Mouse (Mus musculus) CH12.LX (cell line): ENCODE results near the gene 2610002M06Rik. TPM values are rescaled to one million over a fixed set of nuclear protein-coding genes. Genes with fewer than 3 reads are reported as not detected.
A peak's percentile ranks its signal among the peaks of the same experiment; 100 is the strongest.

Experiments
- DNase-seq: peaks from one replicate; pipeline ENCODE4 v3.0.0-alpha.2; 2013; ENCODE audit errors: extremely low read depth
- H3K27ac ChIP-seq: 2 replicates; pipeline ENCODE4 v1.5.1; 2012; ENCODE audit warnings: low read depth, mild to moderate bottlenecking, control low read depth, moderate library complexity; ENCODE audit not compliant: insufficient read depth
- H3K27me3 ChIP-seq: replicated peaks from 2 replicates; pipeline ENCODE3; 2012; ENCODE audit warnings: inconsistent platforms
- H3K36me3 ChIP-seq, 2 experiments: replicated peaks in 1 of 2; 2 replicates each; pipeline versions ENCODE3 to v1.6.1; 2012; ENCODE audit warnings: inconsistent platforms in 1 of 2, low read length in 1 of 2, mild to moderate bottlenecking in 1 of 2, mixed read lengths in 1 of 2, moderate library complexity in 1 of 2; ENCODE audit not compliant: control insufficient read depth in 1 of 2, insufficient read depth in 1 of 2
- H3K4me1 ChIP-seq, 2 experiments: 2 replicates each; pipeline ENCODE4 v1.6.1; 2012; ENCODE audit warnings: inconsistent platforms in 1 of 2, moderate library complexity in 1 of 2; ENCODE audit not compliant: insufficient read depth in 2 of 2, control insufficient read depth in 1 of 2
- H3K4me2 ChIP-seq: 2 replicates; pipeline ENCODE4 v1.6.1; 2012; ENCODE audit warnings: low read depth, mild to moderate bottlenecking, control low read depth; ENCODE audit not compliant: poor library complexity, insufficient read depth, severe bottlenecking
- H3K4me3 ChIP-seq, 3 experiments: fragments of 150-350 bp in 1 of 3; sonication (generic) in 1 of 3; replicated peaks in 1 of 3; 2 replicates each; pipeline versions ENCODE3 to v1.5.1; 2011 to 2012; ENCODE audit warnings: low read depth in 2 of 3, low read length in 2 of 3, mild to moderate bottlenecking in 2 of 3, moderate library complexity in 2 of 3, control low read depth in 1 of 3, improper control_type of control experiment in 1 of 3, inconsistent platforms in 1 of 3, mixed read lengths in 1 of 3; ENCODE audit not compliant: poor library complexity in 1 of 3
- H3K79me2 ChIP-seq: replicated peaks from 2 replicates; pipeline ENCODE4 v1.6.1; 2012; ENCODE audit warnings: mild to moderate bottlenecking, moderate library complexity; ENCODE audit not compliant: control insufficient read depth, poor library complexity, insufficient read depth, severe bottlenecking; ENCODE audit errors: extremely low read depth
- H3K9ac ChIP-seq: 2 replicates; pipeline ENCODE4 v1.6.1; 2012; ENCODE audit warnings: low read depth, mild to moderate bottlenecking, control low read depth, moderate library complexity; ENCODE audit not compliant: insufficient read depth
- H3K9me3 ChIP-seq: replicated peaks from 2 replicates; pipeline ENCODE3; 2012; ENCODE audit warnings: low read length, inconsistent platforms, mixed read lengths
- CTCF ChIP-seq, 2 experiments: IDR thresholded peaks in 1 of 2; conservative IDR thresholded peaks in 1 of 2; 2 replicates each; pipeline ENCODE4 v1.5.1; 2011 to 2012; ENCODE audit warnings: low read depth in 2 of 2, low read length in 2 of 2, improper control_type of control experiment in 1 of 2, inconsistent platforms in 1 of 2, mild to moderate bottlenecking in 1 of 2, moderate library complexity in 1 of 2
- JUN ChIP-seq: IDR thresholded peaks from 2 replicates; pipeline ENCODE4 v1.6.1; 2011; ENCODE audit warnings: low read depth, mild to moderate bottlenecking, low read length, improper control_type of control experiment, moderate library complexity; ENCODE audit not compliant: insufficient read depth
- MXI1 ChIP-seq: IDR thresholded peaks from 2 replicates; pipeline ENCODE4 v1.6.1; 2011; ENCODE audit warnings: mild to moderate bottlenecking, low read depth, low read length, improper control_type of control experiment
- NELFE ChIP-seq: IDR thresholded peaks from 2 replicates; pipeline ENCODE4 v1.6.1; 2011; ENCODE audit warnings: low read depth, low read length, improper control_type of control experiment
- PAX5 ChIP-seq: IDR thresholded peaks from 2 replicates; pipeline ENCODE4 v1.6.1; 2012; ENCODE audit warnings: low read length, inconsistent platforms, mixed read lengths
- RAD21 ChIP-seq: IDR thresholded peaks from 2 replicates; pipeline ENCODE4 v1.6.1; 2011; ENCODE audit warnings: low read depth, mild to moderate bottlenecking, low read length, improper control_type of control experiment, moderate library complexity
- TCF12 ChIP-seq: IDR thresholded peaks from 2 replicates; pipeline ENCODE4 v1.6.1; 2014; ENCODE audit warnings: low read depth, mild to moderate bottlenecking, inconsistent platforms, low read length, improper control_type of control experiment
- ZMIZ1 ChIP-seq: IDR thresholded peaks from 2 replicates; pipeline ENCODE4 v1.6.1; 2012; ENCODE audit warnings: low read depth, mild to moderate bottlenecking, inconsistent platforms, low read length, improper control_type of control experiment
- dilution Hi-C: fragments of 300-500 bp; cut with MboI; formaldehyde crosslinking; loops from 2 replicates; pipeline ENCODE4 v1.14.3; 2020; ENCODE audit warnings: low sequenced_read_pairs; ENCODE audit not compliant: extremely low pct_unique_long_range_greater_than_20kb, extremely low pct_ligation_motif_present
- in situ Hi-C: fragments of 300-500 bp; cut with MboI; formaldehyde crosslinking; loops from 3 replicates; pipeline ENCODE4 v1.14.3; 2019; ENCODE audit warnings: low sequenced_read_pairs, low pct_ligation_motif_present, low pct_unique_long_range_greater_than_20kb, mixed read lengths
- polyA plus RNA-seq: library from polyadenylated mRNA; unstranded; fragments of >175 nt; gene quantifications from 2 replicates; pipeline ENCODE4 v1.2.1, GENCODE M21; 2012; ENCODE audit warnings: low read depth; ENCODE audit not compliant: insufficient read length
- total RNA-seq, 2 experiments: library from RNA; depleted of rRNA; stranded (reverse); fragments of 300-350 nt in 1 of 2; fragments of >200 nt in 1 of 2; gene quantifications; 2 replicates each; pipeline ENCODE4 v1.2.3; 2012 to 2014

The 2610002M06Rik gene
- total and polyA plus RNA-seq, 3 experiments: 3.9 to 14.6 (median 7.9) TPM

- H3K4me3 ChIP-seq: no peak overlapping the region
- H3K4me1 ChIP-seq: no peaks in the 10 kb centered on the region
- H3K9me3 ChIP-seq: no peaks in the 10 kb centered on the region
- H3K27ac ChIP-seq: no peak overlapping the region
- no peak overlapping the region for H3K9ac ChIP-seq
- H3K4me2 ChIP-seq: no peak overlapping the region
- peaks cover 0 to 10% of the 10 kb centered on the region in 2 experiments for H3K36me3 ChIP-seq
- no peaks in the 10 kb centered on the region for H3K27me3 ChIP-seq
- TF ChIP-seq ZMIZ1: no peak
- no peak for TF ChIP-seq PAX5
- no peak for TF ChIP-seq JUN
- no peak for TF ChIP-seq MXI1
- TF ChIP-seq TCF12: no peak
- in situ Hi-C loops (no loop called here), dilution Hi-C loops (no loop called here)
- H3K79me2 ChIP-seq: no peaks in the 10 kb centered on the region
- no peak for DNase-seq
These were observed 26.0 kb downstream of the 2610002M06Rik start for GRCm38 (mm10) chrX:107790136-107790535.

- H3K4me1 ChIP-seq: no peaks in the 10 kb centered on the region
- H3K9me3 ChIP-seq: no peaks in the 10 kb centered on the region
- in situ Hi-C loops: no loop called here
- no peaks in the 10 kb centered on the region for H3K27me3 ChIP-seq
- H3K79me2 ChIP-seq: no peaks in the 10 kb centered on the region
- DNase-seq: peak; percentile 15
- H3K36me3 ChIP-seq: no peaks in the 10 kb centered on the region
- TF ChIP-seq RAD21 (peak; percentile 44), CTCF (conservative IDR thresholded peaks at IDR 0.05 in 1 of 2, IDR thresholded peaks at IDR 0.05 in 1 of 2; ENCODE audit: low read depth in 2 of 2, low read length in 2 of 2) (peak in 1 of 2 experiments; percentile 49; a peak in 2 of 4 replicates), NELFE (no peak)
- H3K9ac ChIP-seq: no peak overlapping the region
- no peak overlapping the region for H3K4me3 ChIP-seq
- no peak overlapping the region for H3K4me2 ChIP-seq
- dilution Hi-C loops: no loop called here
- H3K27ac ChIP-seq: no peak overlapping the region
These were observed 48.2 kb downstream of the 2610002M06Rik start for GRCm38 (mm10) chrX:107767896-107768295.

Other genes with a start within 250 kb of the 2610002M06Rik start
- not detected in 2 replicates for gene Tbx22, start 148.4 kb downstream of the 2610002M06Rik start, total RNA-seq (2012; rRNA removed)
- 0.35 TPM in 1 of 2 replicates, not detected in the other for gene Tbx22, start 148.4 kb downstream of the 2610002M06Rik start, total RNA-seq (2014; rRNA removed)
- not detected in 2 replicates for gene Tbx22, start 148.4 kb downstream of the 2610002M06Rik start, polyA plus RNA-seq
- not detected in 2 replicates for gene Tent5d, start 23.7 kb downstream of the 2610002M06Rik start, total RNA-seq (2012; rRNA removed)
- 0.14 and 0.34 TPM in 2 replicates for gene Tent5d, start 23.7 kb downstream of the 2610002M06Rik start, total RNA-seq (2014; rRNA removed)
- gene Tent5d, start 23.7 kb downstream of the 2610002M06Rik start, polyA plus RNA-seq: 0.08 TPM in 1 of 2 replicates, not detected in the other
- gene Gm732, start 132.1 kb upstream of the 2610002M06Rik start, total RNA-seq (2012; rRNA removed): not detected in 2 replicates
- gene Gm732, start 132.1 kb upstream of the 2610002M06Rik start, total RNA-seq (2014; rRNA removed): not detected in 2 replicates
- gene Gm732, start 132.1 kb upstream of the 2610002M06Rik start, polyA plus RNA-seq: not detected in 2 replicates